Mouse (Mus musculus): ENCODE measurements around the gene Nckap5. TPM values are rescaled to one million over a fixed set of nuclear protein-coding genes. Genes with fewer than 3 reads are reported as not detected.

The Nckap5 gene
- total RNA-seq, 2 experiments from 2014 or later, result 5.6 to 7.2 TPM

- intact Hi-C loops (cut with DNase I), result loop anchor here (10.0 kb wide), 1 partner anchor 232 kb away; no protein-coding TSS in a partner anchor
Observed at GRCm38 (mm10) chr1:126726400-126727055, 104.1 kb downstream of the Nckap5 start.

GRCm38 (mm10) chr1:126725628-126726367 is 104.8 kb downstream of the Nckap5 start:
- intact Hi-C loops (cut with DNase I), result loop anchor here (10.0 kb wide), 1 partner anchor 231 kb away; no protein-coding TSS in a partner anchor
- no peak for DNase-seq (ENCODE audit: low spot score in 2 of 2)

More at GRCm38 (mm10) chr1:126726400-126727055, 104.1 kb downstream of the Nckap5 start:
- DNase-seq (ENCODE audit: low spot score in 2 of 2), result peak; percentile 11 to 54

- intact Hi-C loops (cut with DNase I), result loop anchor here (10.0 kb wide), 1 partner anchor 227 kb away; no protein-coding TSS in a partner anchor
- DNase-seq (ENCODE audit: low spot score in 2 of 2), result no peak
Observed at GRCm38 (mm10) chr1:126721917-126722316, 108.7 kb downstream of the Nckap5 start.

- intact Hi-C loops (cut with DNase I), result loop anchor here (10.0 kb wide), 1 partner anchor 225 kb away; no protein-coding TSS in a partner anchor
- DNase-seq (ENCODE audit: low spot score in 2 of 2), result no peak
Observed at GRCm38 (mm10) chr1:126719733-126720348, 110.8 kb downstream of the Nckap5 start.

GRCm38 (mm10) chr1:126706611-126707010 is 124.0 kb downstream of the Nckap5 start:
- no peak for DNase-seq (ENCODE audit: low spot score in 2 of 2)
- intact Hi-C loops (cut with DNase I), result no loop called here

- DNase-seq (ENCODE audit: low spot score in 2 of 2), result no peak
Observed at GRCm38 (mm10) chr1:126700978-126701320, 129.7 kb downstream of the Nckap5 start.

GRCm38 (mm10) chr1:126700063-126700977 is 130.3 kb downstream of the Nckap5 start:
- intact Hi-C loops (cut with DNase I), result no loop called here
- no peak for DNase-seq (ENCODE audit: low spot score in 2 of 2)

More at GRCm38 (mm10) chr1:126700978-126701320, 129.7 kb downstream of the Nckap5 start:
- intact Hi-C loops (cut with DNase I), result no loop called here

GRCm38 (mm10) chr1:126693585-126693984 is 137.0 kb downstream of the Nckap5 start:
- DNase-seq (ENCODE audit: low spot score in 2 of 2), result no peak
- intact Hi-C loops (cut with DNase I), result no loop called here

GRCm38 (mm10) chr1:126688593-126688992 is 142.0 kb downstream of the Nckap5 start:
- intact Hi-C loops (cut with DNase I), result no loop called here
- peak; percentile 30 to 33 for DNase-seq (ENCODE audit: low spot score in 2 of 2)

GRCm38 (mm10) chr1:126686678-126687077 is 143.9 kb downstream of the Nckap5 start:
- peak in 1 of 2 experiments; percentile 53 for DNase-seq (ENCODE audit: low spot score in 2 of 2)

GRCm38 (mm10) chr1:126683621-126684445 is 146.8 kb downstream of the Nckap5 start:
- intact Hi-C loops (cut with DNase I), result no loop called here
- peak; percentile 47 to 57 for DNase-seq (ENCODE audit: low spot score in 2 of 2)

More at GRCm38 (mm10) chr1:126686678-126687077, 143.9 kb downstream of the Nckap5 start:
- intact Hi-C loops (cut with DNase I), result no loop called here

- intact Hi-C loops (cut with DNase I), result no loop called here
- no peak for DNase-seq (ENCODE audit: low spot score in 2 of 2)
Observed at GRCm38 (mm10) chr1:126681773-126682172, 148.8 kb downstream of the Nckap5 start.

- intact Hi-C loops (cut with DNase I), result no loop called here
- DNase-seq (ENCODE audit: low spot score in 2 of 2), result no peak
Observed at GRCm38 (mm10) chr1:126679348-126679747, 151.3 kb downstream of the Nckap5 start.

GRCm38 (mm10) chr1:126677280-126677679 is 153.3 kb downstream of the Nckap5 start:
- intact Hi-C loops (cut with DNase I), result no loop called here
- DNase-seq (ENCODE audit: low spot score in 2 of 2), result no peak

GRCm38 (mm10) chr1:126676769-126677168 is 153.8 kb downstream of the Nckap5 start:
- intact Hi-C loops (cut with DNase I), result no loop called here
- no peak for DNase-seq (ENCODE audit: low spot score in 2 of 2)

- intact Hi-C loops (cut with DNase I), result no loop called here
- DNase-seq (ENCODE audit: low spot score in 2 of 2), result no peak
Observed at GRCm38 (mm10) chr1:126675142-126675541, 155.5 kb downstream of the Nckap5 start.

- DNase-seq (ENCODE audit: low spot score in 2 of 2), result no peak
- intact Hi-C loops (cut with DNase I), result no loop called here
Observed at GRCm38 (mm10) chr1:126673238-126673637, 157.4 kb downstream of the Nckap5 start.

- DNase-seq (ENCODE audit: low spot score in 2 of 2), result no peak
- intact Hi-C loops (cut with DNase I), result no loop called here
Observed at GRCm38 (mm10) chr1:126670507-126670906, 160.1 kb downstream of the Nckap5 start.

Data from left cerebral cortex, postnatal 25 days (tissue).